Mouse (Mus musculus): ENCODE results near the gene Dyrk1b. TPM values are rescaled to one million over a fixed set of nuclear protein-coding genes. Genes with fewer than 3 reads are reported as not detected.

The Dyrk1b gene
- polyA plus RNA-seq, 1 experiment: 49.2 TPM

- Histone ChIP-seq H3K9me3 (peaks cover 8% of the 10 kb centered on the region), H3K27me3 (replicated peaks) (no peaks in the 10 kb centered on the region), H3K4me1 (peaks cover 39% of the 10 kb centered on the region), H3K4me3 (replicated peaks) (peak overlapping the region; percentile 97), H3K36me3 (replicated peaks; ENCODE audit: low read length) (no peaks in the 10 kb centered on the region)
- TF ChIP-seq GATA1 (IDR thresholded peaks at IDR 0.05; ENCODE audit: borderline replicate concordance, low read length): 0 out of 3 replicates have a peak, but pooled peaks have one; percentile 32
- TF ChIP-seq FLI1 (IDR thresholded peaks at IDR 0.05; ENCODE audit: low read length): no peak
Observed at GRCm38 (mm10) chr7:28168320-28169115, 10.8 kb upstream of the Dyrk1b start.

- Histone ChIP-seq H3K4me1 (peaks cover 41% of the 10 kb centered on the region), H3K4me3 (replicated peaks) (peak within 1 kb of the TSS; percentile 97), H3K9me3 (peaks cover 8% of the 10 kb centered on the region), H3K27me3 (replicated peaks) (no peaks in the 10 kb centered on the region), H3K36me3 (replicated peaks; ENCODE audit: low read length) (peaks cover 10% of the 10 kb centered on the region)
- TF ChIP-seq FLI1 (IDR thresholded peaks at IDR 0.05; ENCODE audit: low read length) (peak; percentile 19; the same call in 1 of the 2 replicates), GATA1 (IDR thresholded peaks at IDR 0.05; ENCODE audit: borderline replicate concordance, low read length) (no peak)
Observed at GRCm38 (mm10) chr7:28169489-28170422, 9.5 kb upstream of the Dyrk1b start, which contains the start of gene Fbl. Fbl (plus strand) TSS chr7:28169710.

GRCm38 (mm10) chr7:28175358-28175757 lies 3.9 kb upstream of the Dyrk1b start:
- peaks cover 51% of the 10 kb centered on the region for H3K36me3 ChIP-seq (replicated peaks; ENCODE audit: low read length)
- H3K27me3 ChIP-seq (replicated peaks): no peaks in the 10 kb centered on the region
- H3K9me3 ChIP-seq: no peaks in the 10 kb centered on the region
- H3K4me1 ChIP-seq: peaks cover 37% of the 10 kb centered on the region
- H3K4me3 ChIP-seq (replicated peaks): peak overlapping the region; percentile 21
- TF ChIP-seq FLI1 (IDR thresholded peaks at IDR 0.05; ENCODE audit: low read length): no peak
- no peak for TF ChIP-seq GATA1 (IDR thresholded peaks at IDR 0.05; ENCODE audit: borderline replicate concordance, low read length)

GRCm38 (mm10) chr7:28179741-28180377 lies 590 bp downstream of the Dyrk1b start:
- peaks cover 78% of the 10 kb centered on the region for H3K36me3 ChIP-seq (replicated peaks; ENCODE audit: low read length)
- H3K4me1 ChIP-seq: peaks cover 23% of the 10 kb centered on the region
- TF ChIP-seq GATA1 (IDR thresholded peaks at IDR 0.05; ENCODE audit: borderline replicate concordance, low read length) (no peak), FLI1 (IDR thresholded peaks at IDR 0.05; ENCODE audit: low read length) (no peak)
- no peaks in the 10 kb centered on the region for H3K9me3 ChIP-seq
- H3K4me3 ChIP-seq (replicated peaks): peak overlapping the region; percentile 96
- H3K27me3 ChIP-seq (replicated peaks): no peaks in the 10 kb centered on the region

GRCm38 (mm10) chr7:28180890-28181289 lies 1.6 kb downstream of the Dyrk1b start:
- Histone ChIP-seq H3K27me3 (replicated peaks) (no peaks in the 10 kb centered on the region), H3K9me3 (no peaks in the 10 kb centered on the region), H3K4me3 (replicated peaks) (no peak overlapping the region), H3K4me1 (peaks cover 17% of the 10 kb centered on the region), H3K36me3 (replicated peaks; ENCODE audit: low read length) (peaks cover 78% of the 10 kb centered on the region)
- TF ChIP-seq FLI1 (IDR thresholded peaks at IDR 0.05; ENCODE audit: low read length) (no peak), GATA1 (IDR thresholded peaks at IDR 0.05; ENCODE audit: borderline replicate concordance, low read length) (no peak)

GRCm38 (mm10) chr7:28181376-28181775 lies 2.1 kb downstream of the Dyrk1b start:
- H3K27me3 ChIP-seq (replicated peaks): no peaks in the 10 kb centered on the region
- peaks cover 78% of the 10 kb centered on the region for H3K36me3 ChIP-seq (replicated peaks; ENCODE audit: low read length)
- peak overlapping the region; percentile 12 for H3K4me3 ChIP-seq (replicated peaks)
- H3K4me1 ChIP-seq: peaks cover 17% of the 10 kb centered on the region
- TF ChIP-seq FLI1 (IDR thresholded peaks at IDR 0.05; ENCODE audit: low read length): no peak
- no peak for TF ChIP-seq GATA1 (IDR thresholded peaks at IDR 0.05; ENCODE audit: borderline replicate concordance, low read length)
- no peaks in the 10 kb centered on the region for H3K9me3 ChIP-seq

GRCm38 (mm10) chr7:28182320-28182719 lies 3.1 kb downstream of the Dyrk1b start:
- Histone ChIP-seq H3K27me3 (replicated peaks) (no peaks in the 10 kb centered on the region), H3K4me1 (peaks cover 17% of the 10 kb centered on the region), H3K36me3 (replicated peaks; ENCODE audit: low read length) (peaks cover 78% of the 10 kb centered on the region), H3K9me3 (no peaks in the 10 kb centered on the region), H3K4me3 (replicated peaks) (no peak overlapping the region)
- no peak for TF ChIP-seq FLI1 (IDR thresholded peaks at IDR 0.05; ENCODE audit: low read length)
- TF ChIP-seq GATA1 (IDR thresholded peaks at IDR 0.05; ENCODE audit: borderline replicate concordance, low read length): no peak

- Histone ChIP-seq H3K4me3 (replicated peaks) (no peak overlapping the region), H3K27me3 (replicated peaks) (no peaks in the 10 kb centered on the region), H3K36me3 (replicated peaks; ENCODE audit: low read length) (peaks cover 96% of the 10 kb centered on the region), H3K9me3 (no peaks in the 10 kb centered on the region), H3K4me1 (peaks cover 5% of the 10 kb centered on the region)
- no peak for TF ChIP-seq GATA1 (IDR thresholded peaks at IDR 0.05; ENCODE audit: borderline replicate concordance, low read length)
- no peak for TF ChIP-seq FLI1 (IDR thresholded peaks at IDR 0.05; ENCODE audit: low read length)
Observed at GRCm38 (mm10) chr7:28185884-28186283, 6.6 kb downstream of the Dyrk1b start.

GRCm38 (mm10) chr7:28186631-28187030 lies 7.4 kb downstream of the Dyrk1b start:
- no peaks in the 10 kb centered on the region for H3K27me3 ChIP-seq (replicated peaks)
- H3K9me3 ChIP-seq: no peaks in the 10 kb centered on the region
- H3K36me3 ChIP-seq (replicated peaks; ENCODE audit: low read length): peaks cover 96% of the 10 kb centered on the region
- no peaks in the 10 kb centered on the region for H3K4me1 ChIP-seq
- TF ChIP-seq FLI1 (IDR thresholded peaks at IDR 0.05; ENCODE audit: low read length) (no peak), GATA1 (IDR thresholded peaks at IDR 0.05; ENCODE audit: borderline replicate concordance, low read length) (no peak)
- no peak overlapping the region for H3K4me3 ChIP-seq (replicated peaks)

Measured in megakaryocyte, embryonic 14.5 days (primary cell).